Mouse (Mus musculus): ENCODE data around the gene Rtraf.

DNA sequence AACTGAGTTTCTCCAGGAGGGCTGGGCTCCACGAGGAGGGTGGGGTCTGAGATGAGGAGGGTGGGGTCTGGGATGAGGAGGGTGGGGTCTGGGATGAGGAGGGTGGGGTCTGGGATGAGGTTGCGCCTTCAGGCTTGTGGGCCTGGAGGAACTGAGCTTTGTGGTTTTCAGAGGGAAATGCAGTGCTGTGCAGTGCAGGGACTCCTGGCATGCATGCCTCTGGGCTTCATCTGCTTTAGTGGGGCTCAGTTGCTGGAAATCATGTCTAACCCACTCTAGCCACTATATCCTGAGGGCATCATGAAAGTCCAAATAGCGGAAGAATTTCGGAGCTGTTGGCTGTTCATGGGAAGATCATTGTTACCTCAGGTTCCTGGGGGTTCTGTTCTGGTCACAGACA lies 20.4 kb downstream of the Rtraf start:
- no peak for TF ChIP-seq CEBPB (IDR thresholded peaks at IDR 0.05; ENCODE audit: insufficient read depth, poor library complexity, severe bottlenecking)
- TF ChIP-seq POLR2A (IDR thresholded peaks at IDR 0.05; ENCODE audit: insufficient read length, low read depth) = no peak
- TF ChIP-seq MAX (IDR thresholded peaks at IDR 0.05; ENCODE audit: low read depth) = no peak
- TF ChIP-seq MYOG (IDR thresholded peaks at IDR 0.05; ENCODE audit: control insufficient read depth in 1 of 3, insufficient read depth in 1 of 3, insufficient read length in 2 of 3, low read depth in 2 of 3) = no peak
- no peak for TF ChIP-seq E2F4 (IDR thresholded peaks at IDR 0.05; ENCODE audit: insufficient read depth)
- TF ChIP-seq USF1 (IDR thresholded peaks at IDR 0.05; ENCODE audit: low read depth) = no peak
- no peak for TF ChIP-seq SRF (IDR thresholded peaks at IDR 0.05; ENCODE audit: control insufficient read depth, insufficient read length, low read depth)
